Comparison of ENCODE assay signal across 12 mouse cellular contexts in genomic region chr6:140603228-140603944, GRCm38 (mm10). TPM values are rescaled to one million over a fixed set of nuclear protein-coding genes. Genes with fewer than 3 reads are reported as not detected.
DNase-seq lines count a peak whose midpoint lies in the region; ATAC-seq and TF ChIP-seq lines count a peak whose summit lies in the region.
"Had no signal": no experiment of that assay in that cellular context is flagged by ENCODE, and none has a peak within 500 bp of the region (broad histone marks: within the 10 kb centered on the region; RNA-seq: fewer than 3 reads in every experiment).

No protein-coding gene starts in this region.

- no peak overlapping the region for H3K4me3 ChIP-seq in ES-E14 (ENCODE audit: insufficient read depth in 1 of 2, low read depth in 1 of 2, low read length in 2 of 2, poor library complexity in 1 of 2, severe bottlenecking in 1 of 2)
- H3K4me3 ChIP-seq in forebrain, embryonic 16.5 days (replicated peaks; ENCODE audit: low read length): no peak overlapping the region
- no peak overlapping the region for H3K4me3 ChIP-seq in midbrain, embryonic 11.5 days (ENCODE audit: low read depth, low read length)
- no peak overlapping the region for H3K4me3 ChIP-seq in heart, embryonic 12.5 days

- H3K27ac ChIP-seq in ES-E14 (ENCODE audit: insufficient read depth, low read depth, low read length, poor library complexity, severe bottlenecking): peak overlapping the region; percentile 72
- no peak overlapping the region for H3K27ac ChIP-seq in forebrain, embryonic 16.5 days (ENCODE audit: low read length)
- peak overlapping the region; percentile 67; the same call in 1 of the 2 replicates for H3K27ac ChIP-seq in midbrain, embryonic 11.5 days (ENCODE audit: low read depth, low read length)
- no peak overlapping the region for H3K27ac ChIP-seq in heart, embryonic 12.5 days (ENCODE audit: poor library complexity, severe bottlenecking)

- H3K4me2 ChIP-seq in forebrain, embryonic 16.5 days (ENCODE audit: low read length): no peak overlapping the region
- H3K4me2 ChIP-seq in midbrain, embryonic 11.5 days: no peak overlapping the region
- H3K4me2 ChIP-seq in heart, embryonic 12.5 days: no peak overlapping the region

- in situ Hi-C loops in ES-E14 (cut with MboI; ENCODE audit: low sequenced_read_pairs in 2 of 2, unreplicated experiment in 2 of 2): no loop called here

- no peaks in the 10 kb centered on the region for H3K9me3 ChIP-seq in ES-E14 (ENCODE audit: control insufficient read depth, insufficient read depth, low read depth, low read length)
- no peaks in the 10 kb centered on the region for H3K9me3 ChIP-seq in forebrain, embryonic 16.5 days (ENCODE audit: control insufficient read depth, low read length)
- H3K9me3 ChIP-seq in midbrain, embryonic 11.5 days (ENCODE audit: control insufficient read depth, low read length): no peaks in the 10 kb centered on the region
- no peaks in the 10 kb centered on the region for H3K9me3 ChIP-seq in heart, embryonic 12.5 days (replicated peaks)

- DNase-seq in ES-E14 (ENCODE audit: low read depth, low spot score): peak; percentile 93
- peak; percentile 71 for DNase-seq in embryo, embryonic 10.5 days (ENCODE audit: low spot score)
- DNase-seq in midbrain, embryonic 11.5 days (ENCODE audit: low spot score, missing footprints): peak; percentile 91
- DNase-seq in ovary, adult 18-20 months (ENCODE audit: low spot score): no peak
- DNase-seq in gastrocnemius, postnatal 10 days: no peak
- no peak for DNase-seq in c-Kit-positive CD71-positive TER-119-positive erythroid progenitor cells, embryonic 14.5 days (ENCODE audit: low spot score)
- DNase-seq: adrenal gland, postnatal 25 days; kidney, adult 8-10 months; layer of hippocampus, postnatal 36 days had no signal

- peak; percentile 49 for ATAC-seq in forebrain, embryonic 16.5 days
- peak; percentile 87 for ATAC-seq in midbrain, embryonic 11.5 days (ENCODE audit: low FRiP score)
- ATAC-seq in heart, embryonic 12.5 days (ENCODE audit: insufficient number of reproducible peaks, low FRiP score): no peak

- H3K9ac ChIP-seq in ES-E14 (ENCODE audit: insufficient read depth, low read depth, low read length, poor library complexity, severe bottlenecking): 0 out of 2 replicates have a peak overlapping the region, but pooled peaks have one; percentile 3
- no peak overlapping the region for H3K9ac ChIP-seq in forebrain, embryonic 16.5 days (replicated peaks; ENCODE audit: low read depth, low read length)
- no peak overlapping the region for H3K9ac ChIP-seq in midbrain, embryonic 11.5 days (ENCODE audit: low read length)
- H3K9ac ChIP-seq in heart, embryonic 12.5 days: no peak overlapping the region

- H3K27me3 ChIP-seq in forebrain, embryonic 16.5 days (replicated peaks; ENCODE audit: control insufficient read depth, insufficient read depth, low read length): no peaks in the 10 kb centered on the region
- H3K27me3 ChIP-seq in midbrain, embryonic 11.5 days (ENCODE audit: control insufficient read depth, insufficient read depth, low read length): no peaks in the 10 kb centered on the region
- H3K27me3 ChIP-seq in heart, embryonic 12.5 days (replicated peaks): no peaks in the 10 kb centered on the region

- WGBS in forebrain, embryonic 16.5 days: 2% methylated on average over 8 of the region's 8 CpGs
- 4% methylated on average over 8 of the region's 8 CpGs for WGBS in midbrain, embryonic 11.5 days
- WGBS in heart, embryonic 12.5 days: 24% methylated on average over 8 of the region's 8 CpGs

- peaks cover 19 to 57% of the 10 kb centered on the region in 2 experiments for H3K4me1 ChIP-seq in ES-E14 (ENCODE audit: control insufficient read depth in 2 of 2, insufficient read depth in 2 of 2, low read length in 2 of 2, poor library complexity in 1 of 2)
- peaks cover 6% of the 10 kb centered on the region; the same call in 1 of the 2 replicates for H3K4me1 ChIP-seq in forebrain, embryonic 16.5 days (replicated peaks; ENCODE audit: control insufficient read depth, insufficient read depth, low read length)
- peaks cover 19% of the 10 kb centered on the region for H3K4me1 ChIP-seq in midbrain, embryonic 11.5 days (ENCODE audit: control insufficient read depth, insufficient read depth, low read length)
- H3K4me1 ChIP-seq in heart, embryonic 12.5 days (replicated peaks): no peaks in the 10 kb centered on the region

- no peaks in the 10 kb centered on the region for H3K36me3 ChIP-seq in ES-E14 (ENCODE audit: control insufficient read depth, insufficient read depth, low read length, poor library complexity, severe bottlenecking)
- H3K36me3 ChIP-seq in forebrain, embryonic 16.5 days (ENCODE audit: control insufficient read depth, insufficient read depth): no peaks in the 10 kb centered on the region
- H3K36me3 ChIP-seq in midbrain, embryonic 11.5 days (ENCODE audit: control insufficient read depth, insufficient read depth, low read length): no peaks in the 10 kb centered on the region
- no peaks in the 10 kb centered on the region for H3K36me3 ChIP-seq in heart, embryonic 12.5 days
- H3K36me3 ChIP-seq: G1E had no signal

TF ChIP-seq in ES-E14, 5 proteins besides CTCF, POLR2A, EP300 and RAD21:
- TF ChIP-seq MAFK (IDR thresholded peaks at IDR 0.05; ENCODE audit: insufficient read depth, low read depth, low read length): peak; percentile 80
- no peak for TF ChIP-seq HCFC1 (IDR thresholded peaks at IDR 0.05; ENCODE audit: borderline replicate concordance, insufficient read depth, low read length)
- peak; percentile 71; the same call in 1 of the 2 replicates for TF ChIP-seq ZNF384 (IDR thresholded peaks at IDR 0.05; ENCODE audit: low read depth, low read length)
- TF ChIP-seq ZC3H11A (IDR thresholded peaks at IDR 0.05; ENCODE audit: borderline replicate concordance, low read depth, low read length): no peak
- peak; percentile 81 for TF ChIP-seq CHD2 (IDR thresholded peaks at IDR 0.05; ENCODE audit: low read depth, low read length)
TF ChIP-seq in ES-E14: peak in this region for 3.

RNA-seq across cellular contexts. Expression of gene Aebp2, which starts 19.1 kb away (rescaled TPM):
- total RNA-seq in ES-E14 (2012; rRNA removed): 71.7 and 77.4 TPM in 2 replicates
- 6.5 TPM in 2 replicates for polyA plus RNA-seq in forebrain, embryonic 16.5 days (2015; fragmentation: Nextera tagmentation; extraction: Ambion mirVana)
- 22.3 and 23.1 TPM in 2 replicates for polyA plus RNA-seq in midbrain, embryonic 11.5 days (2014; fragmentation: Nextera tagmentation; extraction: Ambion mirVana)
- total RNA-seq in gastrocnemius, postnatal 10 days (2021): 10 to 100 TPM; 38.6 to 45.2 TPM
- 10.8 and 12.8 TPM in 2 replicates for polyA plus RNA-seq in heart, embryonic 12.5 days (2016; fragmentation: Nextera tagmentation; extraction: Ambion mirVana)

Comparison
In these comparisons a context has a peak if more than half of its experiments do, and no peak if none do; other contexts are left out.
1. DNase-seq: peak in ES-E14 (single experiment), embryo, embryonic 10.5 days (single experiment) and midbrain, embryonic 11.5 days (single experiment); none in ovary, adult 18-20 months (single experiment), gastrocnemius, postnatal 10 days (single experiment) and c-Kit-positive CD71-positive TER-119-positive erythroid progenitor cells, embryonic 14.5 days (single experiment).
2. H3K27ac ChIP-seq: peak in ES-E14 (single experiment) and midbrain, embryonic 11.5 days (single experiment); none in forebrain, embryonic 16.5 days (single experiment) and heart, embryonic 12.5 days (single experiment).